Mouse (Mus musculus) forebrain, postnatal 0 days (tissue): Measurements from ENCODE around the gene Adamtsl5. TPM values are rescaled to one million over a fixed set of nuclear protein-coding genes. Genes with fewer than 3 reads are reported as not detected.

ENCODE experiments used
- ATAC-seq: fragments of 200-750 bp; cut with Nextera tagmentation; 2 replicates; pipeline ENCODE4 v1.8.0; 2017; ENCODE audit warnings: mild to moderate bottlenecking, moderate library complexity
- DNase-seq: peaks from one replicate; pipeline ENCODE4 v3.0.0-alpha.2; 2015
- H3K27ac ChIP-seq: fragments of 300-500 bp; sonication (generic); 2 replicates; pipeline ENCODE4 v1.5.1; 2014; ENCODE audit warnings: low read depth, mild to moderate bottlenecking, antibody characterized with exemption, low read length, moderate library complexity, mixed read lengths
- H3K27me3 ChIP-seq: fragments of 300-500 bp; sonication (generic); 2 replicates; pipeline ENCODE4 v1.6.1; 2014; ENCODE audit warnings: mild to moderate bottlenecking, low read length, mixed read lengths; ENCODE audit not compliant: insufficient read depth
- H3K36me3 ChIP-seq: fragments of 300-500 bp; sonication (generic); 2 replicates; pipeline ENCODE4 v1.6.1; 2014; ENCODE audit warnings: mild to moderate bottlenecking, moderate library complexity; ENCODE audit not compliant: insufficient read depth
- H3K4me1 ChIP-seq: fragments of 300-500 bp; sonication (generic); 2 replicates; pipeline ENCODE4 v1.6.1; 2014; ENCODE audit warnings: antibody characterized with exemption; ENCODE audit not compliant: insufficient read depth
- H3K4me2 ChIP-seq: fragments of 300-500 bp; sonication (generic); 2 replicates; pipeline ENCODE4 v1.6.1; 2014; ENCODE audit warnings: low read depth, mild to moderate bottlenecking, moderate library complexity
- H3K4me3 ChIP-seq: fragments of 300-500 bp; sonication (generic); 2 replicates; pipeline ENCODE4 v1.5.1; 2014; ENCODE audit warnings: low read depth, low read length, mixed read lengths
- H3K9ac ChIP-seq: fragments of 300-500 bp; sonication (generic); 2 replicates; pipeline ENCODE4 v1.6.1; 2014; ENCODE audit warnings: mild to moderate bottlenecking
- H3K9me3 ChIP-seq: fragments of 300-500 bp; sonication (generic); 2 replicates; pipeline ENCODE4 v1.6.1; 2016; ENCODE audit warnings: low read length
- CTCF ChIP-seq: sonication (generic); IDR thresholded peaks from 2 replicates; pipeline ENCODE4 v1.5.1; 2016; ENCODE audit warnings: antibody characterized with exemption, control low read depth, low read depth
- WGBS: fragments of 180-500 bp; shearing (Covaris S2); extraction: QIAGEN DNeasy Blood & Tissue Kit; methylation state at CpG from one replicate; pipeline ENCODE4 v1.1.7; 2014; 5-methylcytosine and 5-hydroxymethylcytosine counted together
- polyA plus RNA-seq: library from polyadenylated mRNA; unstranded; fragments of >200 nt; fragmentation: Nextera tagmentation; extraction: Ambion mirVana; gene quantifications from 2 replicates; pipeline ENCODE4 v1.2.1, GENCODE M21; 2015
- total RNA-seq: library from RNA; depleted of rRNA; stranded (reverse); fragments of >200 nt; gene quantifications from 2 replicates; pipeline ENCODE4 v1.2.3, GENCODE M21; 2014

Adamtsl5 gene
- total and polyA plus RNA-seq, 2 experiments from 2014 or later = 0.33 to 0.81 TPM

- no peaks in the 10 kb centered on the region for H3K27me3 ChIP-seq
- no peak for DNase-seq
- no peak overlapping the region for H3K9ac ChIP-seq
- H3K27ac ChIP-seq = no peak overlapping the region; the same call in 1 of the 2 replicates
- 75% methylated on average over 54 of the region's 54 CpGs for WGBS
- no peaks in the 10 kb centered on the region for H3K9me3 ChIP-seq
- no peak for ATAC-seq
- H3K4me1 ChIP-seq = no peaks in the 10 kb centered on the region
- no peak for TF ChIP-seq CTCF
- peaks cover 98% of the 10 kb centered on the region for H3K36me3 ChIP-seq
- H3K4me2 ChIP-seq = no peak overlapping the region
- H3K4me3 ChIP-seq = no peak overlapping the region
Observed at GRCm38 (mm10) chr10:80312586-80313504, 35.4 kb downstream of the Adamtsl5 start.

- Histone ChIP-seq H3K27me3 (no peaks in the 10 kb centered on the region), H3K36me3 (peaks cover 98% of the 10 kb centered on the region), H3K4me3 (no peak overlapping the region), H3K4me1 (no peaks in the 10 kb centered on the region), H3K27ac (no peak overlapping the region), H3K9me3 (no peaks in the 10 kb centered on the region), H3K4me2 (no peak overlapping the region), H3K9ac (no peak overlapping the region)
- TF ChIP-seq CTCF = no peak
- no peak for DNase-seq
- 88% methylated on average over 16 of the region's 16 CpGs for WGBS
- ATAC-seq = no peak
Observed at GRCm38 (mm10) chr10:80311560-80311959, 36.7 kb downstream of the Adamtsl5 start.

- no peaks in the 10 kb centered on the region for H3K27me3 ChIP-seq
- no peak for TF ChIP-seq CTCF
- H3K9me3 ChIP-seq = no peaks in the 10 kb centered on the region
- ATAC-seq = no peak
- H3K36me3 ChIP-seq = peaks cover 77% of the 10 kb centered on the region
- no peak for DNase-seq
- WGBS = 42% methylated on average over 25 of the region's 25 CpGs
- H3K4me3 ChIP-seq = no peak overlapping the region
- H3K4me1 ChIP-seq = peaks cover 20% of the 10 kb centered on the region
- no peak overlapping the region for H3K9ac ChIP-seq
- H3K4me2 ChIP-seq = 0 out of 2 replicates have a peak overlapping the region, but pooled peaks have one; percentile 3
- no peak overlapping the region for H3K27ac ChIP-seq
Observed at GRCm38 (mm10) chr10:80304862-80305261, 43.4 kb downstream of the Adamtsl5 start.

GRCm38 (mm10) chr10:80304458-80304857 is 43.8 kb downstream of the Adamtsl5 start:
- 60% methylated on average over 12 of the region's 12 CpGs for WGBS
- 0 out of 2 replicates have a peak overlapping the region, but pooled peaks have one; percentile 3 for H3K4me2 ChIP-seq
- H3K36me3 ChIP-seq = peaks cover 73% of the 10 kb centered on the region
- no peak for TF ChIP-seq CTCF
- H3K9me3 ChIP-seq = no peaks in the 10 kb centered on the region
- ATAC-seq = no peak
- H3K4me3 ChIP-seq = no peak overlapping the region
- DNase-seq = no peak
- no peaks in the 10 kb centered on the region for H3K27me3 ChIP-seq
- H3K9ac ChIP-seq = no peak overlapping the region
- H3K4me1 ChIP-seq = peaks cover 20% of the 10 kb centered on the region
- no peak overlapping the region for H3K27ac ChIP-seq

- H3K27ac ChIP-seq = peak overlapping the region; percentile 99
- ATAC-seq (peak; percentile 5; the same call in 1 of the 2 replicates), DNase-seq (peak; percentile 66)
- H3K27me3 ChIP-seq = no peaks in the 10 kb centered on the region
- H3K4me3 ChIP-seq = peak overlapping the region; percentile 68
- H3K36me3 ChIP-seq = peaks cover 53% of the 10 kb centered on the region
- H3K4me2 ChIP-seq = peak overlapping the region; percentile 89
- no peak for TF ChIP-seq CTCF
- H3K9me3 ChIP-seq = no peaks in the 10 kb centered on the region
- WGBS = 20% methylated on average over 9 of the region's 9 CpGs
- H3K4me1 ChIP-seq = peaks cover 32% of the 10 kb centered on the region
- H3K9ac ChIP-seq = peak overlapping the region; percentile 99
Observed at GRCm38 (mm10) chr10:80302471-80302881, 45.7 kb downstream of the Adamtsl5 start.

- H3K27me3 ChIP-seq = no peaks in the 10 kb centered on the region
- peaks cover 49% of the 10 kb centered on the region for H3K36me3 ChIP-seq
- peak overlapping the region; percentile 89 for H3K4me2 ChIP-seq
- H3K9me3 ChIP-seq = no peaks in the 10 kb centered on the region
- peaks cover 36% of the 10 kb centered on the region for H3K4me1 ChIP-seq
- TF ChIP-seq CTCF = no peak
- H3K27ac ChIP-seq = peak overlapping the region; percentile 99
- ATAC-seq (no peak), DNase-seq (no peak)
- H3K4me3 ChIP-seq = peak overlapping the region; percentile 68
- WGBS = 59% methylated on average over 5 of the region's 5 CpGs
- H3K9ac ChIP-seq = peak overlapping the region; percentile 99
Observed at GRCm38 (mm10) chr10:80302082-80302355, 46.2 kb downstream of the Adamtsl5 start.
